Mouse (Mus musculus) brain, embryonic 14.5 days (tissue): ENCODE measurements around the gene Cpn2. TPM values are rescaled to one million over a fixed set of nuclear protein-coding genes. Genes with fewer than 3 reads are reported as not detected.

Source experiments
- DNase-seq: peaks from one replicate; pipeline ENCODE4 v3.0.0-alpha.2; 2011; ENCODE audit warnings: low read depth
- CTCF ChIP-seq: fragments of 200-500 bp; IDR thresholded peaks from 2 replicates; pipeline ENCODE4 v1.5.1; 2012; ENCODE audit warnings: inconsistent platforms, mild to moderate bottlenecking, moderate library complexity, borderline replicate concordance; ENCODE audit not compliant: insufficient read depth, insufficient read length; ENCODE audit errors: extremely low read depth
- POLR2A ChIP-seq: fragments of 200-500 bp; IDR thresholded peaks from 2 replicates; pipeline ENCODE4 v1.6.1; 2012; ENCODE audit warnings: mild to moderate bottlenecking, inconsistent platforms, borderline replicate concordance; ENCODE audit not compliant: poor library complexity, insufficient read depth, insufficient read length, severe bottlenecking; ENCODE audit errors: extremely low read depth
- polyA plus RNA-seq: library from polyadenylated mRNA; depleted of rRNA; stranded (reverse); fragments of >200 nt; gene quantifications from 2 replicates; pipeline ENCODE4 v1.2.3, GENCODE M21; 2012; rRNA removed

The Cpn2 gene
- polyA plus RNA-seq, 1 experiment, result not detected

DNA sequence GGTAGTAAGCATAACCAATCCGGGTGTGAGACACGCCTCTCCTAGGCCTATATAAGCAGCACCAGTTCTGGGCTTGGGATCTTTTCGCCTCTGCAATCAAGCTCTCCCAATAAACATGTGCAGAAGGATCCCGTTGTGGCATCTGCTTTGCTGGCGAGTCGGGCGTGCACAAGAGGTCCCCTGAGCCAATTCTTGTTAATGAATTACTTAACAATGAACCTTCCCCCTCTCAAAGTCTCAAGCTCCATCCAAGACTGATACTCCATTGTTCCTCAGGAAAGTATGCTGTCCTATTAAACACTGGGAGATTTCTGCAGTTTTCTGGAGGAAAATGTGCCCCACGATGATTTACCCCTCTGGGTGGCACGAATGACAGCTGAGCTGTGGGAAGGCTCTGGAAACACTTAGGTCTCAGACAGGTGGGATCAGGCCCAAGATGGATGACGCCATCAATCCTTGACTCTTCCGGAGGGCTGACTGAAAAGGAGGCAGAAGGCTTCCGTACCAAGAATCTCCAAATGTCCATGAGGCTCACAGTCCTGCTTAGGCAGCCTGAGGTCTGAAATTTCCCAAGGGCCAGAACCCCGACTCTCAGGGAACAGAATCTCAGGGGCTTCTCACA, 46.0 kb downstream of the Cpn2 start:
- no peak for TF ChIP-seq POLR2A
- TF ChIP-seq CTCF, result no peak
- DNase-seq, result no peak

DNA sequence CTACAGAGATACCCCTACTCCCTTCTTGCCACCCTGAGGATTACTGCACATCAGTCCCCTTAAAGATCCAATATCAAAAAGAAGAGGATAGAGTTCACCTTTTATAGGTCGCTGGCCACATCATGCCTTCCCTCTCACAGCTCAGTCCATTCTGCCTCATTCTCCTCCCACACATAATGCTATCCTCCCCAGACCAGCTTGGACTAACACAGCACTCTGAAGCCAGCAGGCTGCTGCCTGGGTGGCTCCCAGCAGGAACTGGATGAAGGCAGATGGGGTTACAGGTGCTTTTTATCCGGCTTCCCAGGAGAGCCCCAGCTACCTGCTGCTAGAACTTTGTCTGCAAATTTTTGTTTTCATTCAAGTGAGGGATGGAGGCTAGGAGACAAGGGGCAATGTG, 51.5 kb downstream of the Cpn2 start:
- TF ChIP-seq CTCF, result no peak
- TF ChIP-seq POLR2A, result no peak
- DNase-seq, result no peak

DNA sequence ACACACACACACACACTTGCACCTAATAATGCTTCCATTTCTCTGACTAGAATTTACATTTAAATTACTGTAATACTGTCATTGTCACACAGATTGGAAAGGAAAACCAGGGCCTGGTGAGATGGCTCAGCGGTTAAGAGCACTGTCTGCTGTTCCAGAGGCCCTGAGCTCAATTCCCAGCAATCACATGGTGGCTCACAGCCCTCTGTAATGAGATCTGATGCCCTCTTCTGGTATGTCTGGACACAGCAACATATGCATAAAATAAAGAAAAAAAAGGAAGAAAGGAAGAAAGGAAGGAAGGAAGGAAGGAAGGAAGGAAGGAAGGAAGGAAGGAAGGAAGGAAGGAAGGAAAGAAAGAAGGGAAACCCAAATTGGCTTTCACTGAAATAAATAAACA, 53.7 kb downstream of the Cpn2 start:
- TF ChIP-seq POLR2A (no peak), CTCF (no peak)
- no peak for DNase-seq

DNA sequence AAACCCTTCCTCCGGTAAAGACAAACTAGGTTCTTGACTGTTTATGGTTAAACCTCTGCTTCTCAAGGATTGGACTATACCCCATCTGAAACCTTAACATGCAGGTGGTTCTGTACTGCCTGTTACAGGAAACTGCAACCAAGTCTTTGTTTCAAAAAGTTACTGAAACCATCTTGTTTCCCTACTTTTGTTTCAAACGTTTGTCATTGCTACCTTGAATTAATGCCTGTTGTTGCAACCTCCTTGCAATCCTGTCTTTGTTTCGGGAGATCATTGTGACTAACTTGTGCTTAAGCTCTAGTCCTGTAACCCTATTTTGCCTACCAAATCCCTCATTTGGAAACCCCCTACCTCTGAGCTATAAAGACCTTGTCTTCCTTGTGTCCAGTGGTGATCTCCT, 55.3 kb downstream of the Cpn2 start:
- DNase-seq, result no peak
- TF ChIP-seq CTCF, result no peak
- no peak for TF ChIP-seq POLR2A

DNA sequence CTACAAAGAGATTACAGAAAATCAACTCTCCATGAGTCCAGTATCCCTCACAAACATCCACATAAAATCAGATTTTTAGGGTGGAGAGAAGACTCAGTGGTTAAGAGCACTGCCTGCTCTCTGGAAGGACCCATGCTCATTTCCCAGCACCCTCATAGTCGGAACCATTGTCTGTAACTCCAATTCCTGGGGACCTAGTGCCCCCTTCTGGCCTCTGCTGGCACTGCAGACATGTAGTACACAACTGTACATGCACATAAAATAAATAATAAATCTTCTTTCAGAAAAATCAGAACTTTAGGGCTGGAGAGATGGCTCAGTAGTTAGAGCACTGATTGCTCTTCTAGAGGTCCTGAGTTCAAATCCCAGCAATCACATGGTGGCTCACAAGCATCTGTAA, 58.0 kb downstream of the Cpn2 start:
- DNase-seq, result no peak
- TF ChIP-seq POLR2A (no peak), CTCF (peak; percentile 30; the same call in 1 of the 2 replicates)

DNA sequence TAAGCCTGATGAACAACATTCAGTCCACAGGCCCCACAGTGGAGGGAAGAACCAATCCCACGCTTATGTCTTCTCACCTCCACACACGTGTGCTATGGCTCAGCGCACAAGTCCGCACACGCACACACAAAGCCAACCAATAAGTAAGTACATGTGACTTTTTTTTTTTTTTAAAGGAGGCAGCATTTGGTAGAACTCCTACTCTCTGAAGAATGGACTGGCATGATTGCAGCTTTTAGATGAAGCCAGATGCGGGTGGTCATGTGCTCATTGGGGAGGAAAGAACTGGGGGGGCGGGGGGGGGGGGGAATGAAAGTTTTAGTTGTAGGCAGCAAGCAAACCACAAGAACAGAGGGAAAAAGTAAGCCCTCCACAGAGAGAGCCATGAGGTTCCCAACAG, 59.3 kb downstream of the Cpn2 start:
- DNase-seq, result no peak
- TF ChIP-seq CTCF (no peak), POLR2A (no peak)

DNA sequence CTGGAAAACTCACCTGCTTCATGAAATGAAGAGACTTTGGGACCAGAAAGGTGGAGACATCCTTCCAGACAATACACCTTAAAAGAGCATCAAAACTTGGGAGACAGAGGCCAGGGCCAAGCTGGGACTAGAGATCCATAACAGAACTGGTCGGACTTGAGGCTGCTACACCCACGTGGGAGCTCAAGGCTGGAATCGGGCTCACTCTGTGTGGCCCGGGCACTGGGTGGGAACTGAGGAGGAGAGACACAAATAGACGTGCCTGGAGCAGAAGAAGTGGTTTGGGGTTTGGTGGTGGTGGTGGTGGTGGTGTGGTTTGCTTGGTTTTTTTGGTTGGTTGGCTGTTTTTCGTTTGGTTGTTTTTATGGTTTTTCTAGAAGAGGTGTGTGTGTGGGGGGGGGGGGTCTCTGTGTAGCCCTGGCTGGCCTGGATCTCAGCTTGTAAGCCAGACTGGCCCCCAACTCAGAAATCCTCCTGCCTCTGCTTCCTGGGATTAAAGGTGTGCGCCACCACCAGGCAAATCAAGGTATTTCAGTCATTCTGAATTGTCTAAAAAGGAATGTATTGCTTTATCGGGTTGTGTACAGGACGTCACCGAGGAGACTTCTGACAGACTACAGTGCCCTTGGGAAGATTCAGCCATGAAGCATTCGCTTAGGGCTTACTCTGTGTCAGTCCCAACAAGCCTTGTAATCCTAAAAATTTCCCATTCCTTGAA, 60.0 kb downstream of the Cpn2 start:
- no peak for TF ChIP-seq CTCF
- DNase-seq, result no peak

Other genes starting within 250 kb of the Cpn2 start
- gene Hes1, start 203.1 kb downstream of the Cpn2 start, polyA plus RNA-seq, result 44.6 and 58.9 TPM in 2 replicates
- 0.15 and 0.41 TPM in 2 replicates for gene Lrrc15, start 15.8 kb upstream of the Cpn2 start, polyA plus RNA-seq
- gene Gp5, start 43.3 kb upstream of the Cpn2 start, polyA plus RNA-seq, result 0.57 and 0.96 TPM in 2 replicates
- gene Atp13a3, start 138.5 kb upstream of the Cpn2 start, polyA plus RNA-seq, result 28.6 and 33.0 TPM in 2 replicates